ENCODE assay signal across 35 mouse cellular contexts in genomic region chr6:45258047-45258446, GRCm38 (mm10).
"Had no signal": no experiment of that assay in that cellular context is flagged by ENCODE, and none has a peak within 500 bp of the region (broad histone marks: within the 10 kb centered on the region; RNA-seq: fewer than 3 reads in every experiment).

No protein-coding gene starts in this region.

- DNase-seq: heart, postnatal 10 days; heart, postnatal 14 days; heart, postnatal 36 days; heart, postnatal 4 days; kidney, adult 11 months; kidney, adult 18-20 months; kidney, adult 2 months; kidney, adult 8-10 months; kidney, adult 9 months; kidney, postnatal 10 days; kidney, postnatal 14 days; kidney, postnatal 25 days; kidney, postnatal 36 days; kidney, postnatal 4 days; layer of hippocampus, adult 9-11 months; layer of hippocampus, postnatal 36 days had no signal

- H3K27me3 ChIP-seq: heart, embryonic 12.5 days; heart, embryonic 13.5 days; heart, embryonic 15.5 days; hindbrain, embryonic 12.5 days; hindbrain, embryonic 13.5 days; hindbrain, embryonic 15.5 days; intestine, embryonic 15.5 days; kidney, embryonic 15.5 days had no signal

- H3K27ac ChIP-seq: heart, embryonic 10.5 days; heart, embryonic 13.5 days; heart, embryonic 15.5 days; hindbrain, embryonic 10.5 days; hindbrain, embryonic 12.5 days; hindbrain, embryonic 13.5 days; hindbrain, embryonic 14.5 days; hindbrain, embryonic 15.5 days; hindbrain, postnatal 0 days; intestine, embryonic 15.5 days; kidney, embryonic 15.5 days; kidney, postnatal 0 days; layer of hippocampus, adult 2 months; left cerebral cortex, adult 2 months had no signal

- H3K4me2 ChIP-seq: heart, embryonic 11.5 days; heart, embryonic 12.5 days; heart, embryonic 13.5 days; heart, embryonic 15.5 days; hindbrain, embryonic 12.5 days; hindbrain, embryonic 13.5 days; hindbrain, embryonic 14.5 days; hindbrain, embryonic 15.5 days; intestine, embryonic 15.5 days; kidney, embryonic 15.5 days had no signal

- H3K9ac ChIP-seq: heart, embryonic 12.5 days; heart, embryonic 13.5 days; heart, embryonic 15.5 days; hindbrain, embryonic 12.5 days; hindbrain, embryonic 13.5 days; hindbrain, embryonic 14.5 days; hindbrain, embryonic 15.5 days; intestine, embryonic 15.5 days; kidney, embryonic 15.5 days had no signal

- ATAC-seq: hindbrain, embryonic 16.5 days; hindbrain, postnatal 0 days; inflammation-experienced regulatory T-cells, adult 6 months; intestine, embryonic 15.5 days; intestine, postnatal 0 days had no signal

- H3K4me1 ChIP-seq: heart, embryonic 10.5 days; heart, embryonic 12.5 days; heart, embryonic 13.5 days; heart, embryonic 15.5 days; hindbrain, embryonic 10.5 days; hindbrain, embryonic 12.5 days; hindbrain, embryonic 13.5 days; hindbrain, embryonic 15.5 days; intestine, embryonic 15.5 days; kidney, embryonic 15.5 days had no signal

- H3K4me3 ChIP-seq: heart, embryonic 10.5 days; heart, embryonic 12.5 days; heart, embryonic 13.5 days; heart, embryonic 15.5 days; hindbrain, embryonic 10.5 days; hindbrain, embryonic 12.5 days; hindbrain, embryonic 13.5 days; hindbrain, embryonic 15.5 days; intestine, embryonic 15.5 days; kidney, embryonic 15.5 days; layer of hippocampus, adult 2 months; left cerebral cortex, adult 2 months had no signal

- H3K9me3 ChIP-seq: heart, embryonic 10.5 days; heart, embryonic 12.5 days; heart, embryonic 13.5 days; heart, embryonic 15.5 days; hindbrain, embryonic 10.5 days; hindbrain, embryonic 12.5 days; hindbrain, embryonic 13.5 days; hindbrain, embryonic 15.5 days; intestine, embryonic 15.5 days; kidney, embryonic 15.5 days had no signal

- H3K36me3 ChIP-seq: heart, embryonic 10.5 days; heart, embryonic 12.5 days; heart, embryonic 13.5 days; heart, embryonic 15.5 days; hindbrain, embryonic 10.5 days; hindbrain, embryonic 12.5 days; hindbrain, embryonic 13.5 days; hindbrain, embryonic 15.5 days; intestine, embryonic 15.5 days; kidney, embryonic 15.5 days had no signal
